Mouse (Mus musculus): ENCODE results near the gene Aqp9. TPM values are rescaled to one million over a fixed set of nuclear protein-coding genes. Genes with fewer than 3 reads are reported as not detected.
A peak's percentile ranks its signal among the peaks of the same experiment; 100 is the strongest.
"Not testable (repeated sequence)": the region's sequence is repeated elsewhere in the genome, so short reads cannot be mapped to it uniquely, and the experiment has no call there.

Gene Aqp9
- total RNA-seq, 4 experiments from 2014 or later = 0.13 to 0.16 TPM; not detected in 2

DNA sequence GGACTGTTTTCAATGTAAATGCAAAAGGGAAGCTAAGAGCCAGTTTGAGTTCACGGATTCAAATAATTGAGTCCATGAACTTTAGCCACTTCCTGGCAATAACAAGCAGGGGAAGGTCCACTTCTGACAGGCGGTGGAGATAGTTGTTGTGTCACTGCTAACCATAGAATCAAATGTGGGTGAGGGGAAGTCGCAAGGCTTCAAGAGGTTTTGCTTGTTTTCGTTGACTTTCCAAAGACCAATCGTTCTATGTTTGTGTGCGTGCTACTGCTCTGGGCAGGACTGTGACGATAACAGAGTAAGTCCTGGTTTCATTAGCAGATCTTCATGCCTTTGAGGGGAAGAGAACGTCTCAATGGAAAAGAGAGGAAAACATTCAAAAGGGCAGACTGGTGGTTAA is 28.3 kb downstream of the Aqp9 start:
- no peak for DNase-seq (ENCODE audit: low spot score in 2 of 2)

DNA sequence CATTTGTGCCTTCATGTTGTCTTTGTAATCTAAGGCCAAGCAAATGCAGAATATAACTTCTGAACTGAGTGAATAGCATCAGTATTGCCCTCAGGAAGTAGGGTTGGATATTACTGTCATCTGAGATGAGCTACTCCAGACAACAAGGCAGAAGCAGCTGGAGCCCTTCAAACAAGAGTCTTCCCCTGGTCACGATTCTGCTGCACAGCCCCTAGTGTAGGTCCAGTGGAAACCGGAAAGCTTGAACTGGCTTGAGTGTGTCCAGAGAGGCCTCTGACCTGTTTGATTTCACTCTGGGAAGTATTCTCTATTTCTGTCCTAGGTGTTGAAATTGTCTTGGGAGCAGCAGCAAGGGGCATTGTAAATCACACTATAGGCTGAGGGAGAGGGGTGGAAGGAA is 29.5 kb downstream of the Aqp9 start:
- no peak for DNase-seq (ENCODE audit: low spot score in 2 of 2)

DNA sequence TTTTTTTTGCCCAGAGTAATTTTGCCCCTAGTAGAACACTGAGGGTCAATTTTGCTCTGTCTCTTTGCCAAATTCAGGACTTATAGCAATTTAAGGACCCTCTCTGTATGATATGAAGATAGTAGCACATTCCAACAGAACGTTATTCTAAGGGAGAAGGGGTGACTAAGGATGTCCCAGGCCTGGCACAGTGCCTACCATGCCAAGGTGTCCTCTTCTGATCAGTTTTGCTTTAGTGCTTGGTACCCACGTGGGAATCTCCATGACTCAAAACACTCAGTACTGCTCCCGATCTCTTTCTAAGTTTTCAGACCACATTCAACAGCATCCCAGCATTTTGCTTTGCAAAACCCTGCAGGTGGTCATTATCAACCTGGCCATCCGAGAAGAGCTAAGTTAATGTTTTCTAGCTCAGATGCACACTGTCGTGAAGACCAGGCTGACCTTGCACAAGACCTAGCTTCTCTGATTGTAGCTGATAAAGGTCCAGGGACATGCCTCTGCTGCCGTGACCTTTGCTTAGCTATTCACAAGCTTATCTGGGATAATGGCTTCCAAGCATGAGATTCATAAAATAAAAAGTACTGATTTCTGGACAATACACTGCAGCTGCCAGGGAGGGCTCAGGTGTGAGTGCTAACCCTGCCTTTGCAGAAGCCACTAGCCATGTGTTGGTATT is 31.1 kb downstream of the Aqp9 start:
- no peak for DNase-seq (ENCODE audit: low spot score in 2 of 2)

DNA sequence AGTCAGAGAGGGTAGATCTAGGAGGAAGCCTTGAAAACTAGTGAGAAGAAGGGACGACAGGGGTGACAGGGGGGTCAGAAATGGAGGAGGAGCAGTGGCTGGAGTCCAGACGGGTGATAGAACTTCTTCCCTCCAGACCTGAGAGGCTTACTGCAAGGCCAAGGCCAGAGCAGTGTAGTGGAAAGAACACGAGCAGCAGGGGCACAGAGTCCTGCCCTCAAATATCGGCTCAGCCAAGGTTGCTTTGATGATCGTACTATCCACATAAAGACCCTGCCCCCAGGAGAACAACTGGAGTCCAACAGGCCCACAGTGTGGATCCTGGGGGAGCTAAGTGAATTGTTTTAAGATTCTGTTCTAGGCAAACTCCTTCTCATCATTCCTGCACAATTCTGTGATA is 33.4 kb downstream of the Aqp9 start:
- DNase-seq (ENCODE audit: low spot score in 2 of 2) = no peak

DNA sequence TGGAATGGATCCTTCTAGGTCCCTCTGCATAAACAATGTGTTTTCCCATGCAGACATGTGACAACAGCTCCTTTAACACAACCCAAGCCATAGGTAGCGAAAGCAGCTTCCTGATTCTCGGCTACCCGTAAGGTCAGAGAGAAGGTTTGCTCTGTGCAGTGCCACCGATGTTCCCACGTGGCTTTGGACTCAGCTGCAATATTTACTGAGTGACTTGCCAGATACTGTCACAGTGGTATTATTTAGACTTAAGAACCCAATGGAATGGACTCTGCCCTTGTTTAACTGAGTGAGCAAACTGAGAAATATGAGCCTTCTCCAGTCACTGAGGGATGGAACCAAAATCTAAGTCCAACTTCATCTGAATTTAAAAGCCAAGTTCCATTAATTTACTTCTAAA is 35.3 kb downstream of the Aqp9 start:
- DNase-seq (ENCODE audit: low spot score in 2 of 2) = no peak

DNA sequence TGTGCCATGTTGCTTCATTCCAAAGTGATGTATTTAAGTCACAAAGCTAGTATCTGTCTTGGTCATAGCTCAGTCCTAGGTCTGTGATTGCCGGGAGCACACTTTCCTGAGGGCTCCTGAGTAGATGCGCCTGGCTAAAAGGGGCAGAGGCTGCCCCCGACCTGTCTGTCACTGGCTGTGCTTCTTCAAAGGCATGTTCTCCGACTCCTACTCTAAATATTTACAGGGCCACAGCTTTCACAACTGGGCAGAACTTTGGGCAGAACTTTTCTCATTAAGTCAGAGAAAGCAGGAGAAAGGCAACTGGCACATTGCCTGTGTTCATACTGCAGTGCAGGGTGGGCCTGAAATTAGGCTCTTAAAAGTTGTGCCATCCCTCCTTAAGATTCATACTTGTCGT is 36.7 kb downstream of the Aqp9 start:
- no peak for DNase-seq (ENCODE audit: low spot score in 2 of 2)

DNA sequence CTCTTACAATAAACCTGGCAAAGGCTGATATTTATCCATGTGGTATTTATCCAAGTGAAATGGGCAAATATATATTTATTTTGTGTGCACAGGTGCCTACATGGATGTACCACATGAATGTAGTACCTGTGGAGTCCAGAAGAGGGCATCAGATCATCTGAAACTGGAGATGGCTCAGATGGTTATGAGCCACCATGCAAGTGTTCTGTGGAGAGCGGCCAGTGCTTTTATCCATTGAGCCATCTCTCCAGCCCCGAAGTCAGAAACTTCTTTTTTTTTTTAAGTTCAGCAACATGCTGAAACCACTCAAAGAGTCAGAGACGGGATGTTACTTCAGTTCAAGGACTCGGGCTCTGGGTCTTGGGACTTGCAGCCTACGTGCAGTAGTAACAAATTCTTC is 39.6 kb downstream of the Aqp9 start:
- DNase-seq (ENCODE audit: low spot score in 2 of 2) = peak; percentile 7 to 17

DNA sequence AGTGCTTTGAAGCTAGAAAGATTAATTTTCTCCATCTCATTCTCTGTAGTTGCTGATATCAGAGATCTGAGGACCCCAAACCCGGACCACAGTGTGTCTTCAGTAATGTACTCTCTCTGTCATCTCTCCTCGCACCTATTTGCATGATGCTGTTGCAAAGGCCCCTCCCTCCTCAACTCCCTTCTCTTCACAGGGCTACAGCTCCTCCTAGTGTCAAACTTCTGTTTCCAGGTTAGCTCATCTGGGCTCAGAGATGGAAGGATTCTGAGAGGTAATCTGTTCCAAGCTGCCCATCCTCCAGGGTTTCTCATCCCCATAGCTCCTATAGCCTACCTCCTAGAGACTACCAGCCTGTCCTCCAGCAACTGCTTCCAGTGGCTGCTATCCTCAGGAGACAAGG is 42.3 kb downstream of the Aqp9 start:
- DNase-seq (ENCODE audit: low spot score in 2 of 2) = no peak

DNA sequence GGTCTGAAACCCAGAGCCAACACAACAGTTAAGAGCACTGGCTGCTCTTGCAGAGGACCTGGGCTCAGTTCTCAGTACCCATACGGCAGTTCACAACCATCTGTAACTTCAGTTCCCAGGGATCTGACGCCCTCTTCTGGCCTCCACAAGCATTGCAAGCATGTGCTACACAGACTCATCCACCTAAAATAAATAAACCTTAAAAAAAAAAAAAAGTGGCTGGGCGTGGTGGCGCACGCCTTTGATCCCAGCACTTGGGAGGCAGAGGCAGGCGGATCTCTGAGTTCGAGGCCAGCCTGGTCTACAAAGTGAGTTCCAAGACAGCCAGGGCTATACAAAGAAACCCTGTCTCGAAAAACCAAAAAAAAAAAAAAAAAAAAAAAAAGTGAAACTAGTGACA is 45.4 kb downstream of the Aqp9 start:
- not testable (repeated sequence) for DNase-seq (ENCODE audit: low spot score in 2 of 2)

DNA sequence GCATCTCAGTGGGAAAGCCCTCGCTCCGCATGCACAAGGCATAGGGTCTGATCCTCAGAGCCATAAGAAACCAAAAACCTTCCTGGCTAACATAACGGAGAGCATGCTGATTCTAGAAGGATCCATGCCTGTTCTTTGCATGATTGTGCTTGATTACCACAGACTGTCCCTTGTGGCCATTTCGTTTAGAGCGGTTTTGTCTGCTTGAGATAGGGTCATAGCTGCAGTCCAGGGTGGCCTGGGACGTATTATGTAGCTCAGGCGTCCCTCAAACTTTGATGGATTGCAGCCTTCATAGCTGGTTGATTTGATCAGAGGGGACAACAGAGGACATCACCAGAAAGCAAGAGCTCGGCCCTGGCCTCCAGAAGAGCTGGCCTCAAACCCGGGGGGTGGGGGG is 47.6 kb downstream of the Aqp9 start:
- DNase-seq (ENCODE audit: low spot score in 2 of 2) = no peak

DNA sequence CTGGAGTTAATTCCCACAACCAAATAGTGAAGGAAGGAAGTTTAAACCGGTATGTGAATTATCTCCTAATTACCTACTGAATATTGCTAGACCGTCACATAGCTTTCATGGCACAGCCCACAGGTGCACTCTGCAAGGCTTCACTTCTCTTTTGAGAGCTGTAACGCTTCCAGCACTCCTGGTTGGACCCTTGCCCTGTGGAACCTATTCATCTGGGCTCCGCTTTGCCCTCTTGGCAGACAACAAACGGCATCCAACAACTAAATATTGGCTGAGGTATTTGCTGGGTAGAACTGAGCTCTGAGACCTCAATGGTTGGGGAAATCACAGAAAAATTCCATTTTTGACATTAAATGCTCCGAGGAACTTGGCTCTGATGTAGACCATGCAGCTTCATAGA is 55.3 kb downstream of the Aqp9 start:
- no peak for DNase-seq (ENCODE audit: low spot score in 2 of 2)

DNA sequence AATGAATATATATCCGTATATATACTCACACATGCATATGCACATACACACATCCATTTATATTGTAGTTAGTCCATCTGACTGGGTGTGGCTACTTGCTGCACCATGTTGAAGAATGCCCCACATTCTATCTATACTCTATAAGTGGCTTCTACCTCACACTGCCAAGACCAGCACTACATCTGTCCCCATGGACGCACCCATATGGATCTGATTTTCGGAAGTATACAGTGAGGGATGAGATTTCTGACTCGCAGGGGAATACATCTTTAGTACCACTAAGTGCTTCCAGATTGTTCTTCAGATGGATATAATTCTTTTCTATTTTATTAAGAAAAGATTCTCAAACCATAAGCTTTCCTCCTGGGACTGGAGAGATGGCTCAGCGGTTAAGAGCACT is 65.0 kb downstream of the Aqp9 start:
- DNase-seq (ENCODE audit: low spot score in 2 of 2) = no peak

DNA sequence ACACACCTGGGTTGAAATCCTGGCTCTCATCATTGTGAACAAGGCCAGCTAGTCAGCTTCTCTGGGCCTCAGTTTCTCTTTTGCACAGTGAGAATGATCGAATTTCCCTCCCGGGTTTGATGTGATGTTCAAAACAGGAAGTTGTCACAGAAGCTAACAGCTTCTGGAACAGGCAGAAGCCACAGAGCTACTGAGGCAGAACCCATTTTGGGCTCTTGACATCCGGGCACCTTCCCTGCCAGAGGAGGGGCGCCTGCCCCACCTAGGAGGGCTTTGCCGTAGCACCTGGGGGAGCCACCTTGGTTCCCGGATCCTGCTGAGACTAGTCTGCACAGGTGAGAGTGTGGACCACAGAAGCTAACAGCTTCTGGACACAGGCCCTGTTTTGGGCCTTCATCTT is 74.4 kb downstream of the Aqp9 start:
- no peak for DNase-seq (ENCODE audit: low spot score in 2 of 2)

DNA sequence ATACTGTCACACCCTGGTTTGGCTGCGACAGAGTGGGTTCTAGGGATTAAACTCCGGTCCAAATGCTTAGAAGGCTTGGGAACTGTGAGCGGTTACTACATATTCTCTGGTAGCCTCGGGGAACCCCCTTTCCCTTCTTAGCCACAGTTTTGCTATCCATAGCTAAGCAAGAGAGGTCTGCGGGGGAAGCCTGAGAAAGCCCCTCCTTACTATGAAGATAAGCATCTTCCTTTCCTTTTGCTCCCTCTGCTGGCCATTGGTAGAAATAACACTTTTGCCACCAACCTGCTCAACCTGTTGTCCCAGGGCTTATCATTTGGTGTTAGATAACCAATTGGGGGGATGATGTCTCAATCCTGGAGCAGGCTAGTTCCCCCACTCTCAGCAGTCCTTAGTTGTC is 76.4 kb downstream of the Aqp9 start:
- no peak for DNase-seq (ENCODE audit: low spot score in 2 of 2)

DNA sequence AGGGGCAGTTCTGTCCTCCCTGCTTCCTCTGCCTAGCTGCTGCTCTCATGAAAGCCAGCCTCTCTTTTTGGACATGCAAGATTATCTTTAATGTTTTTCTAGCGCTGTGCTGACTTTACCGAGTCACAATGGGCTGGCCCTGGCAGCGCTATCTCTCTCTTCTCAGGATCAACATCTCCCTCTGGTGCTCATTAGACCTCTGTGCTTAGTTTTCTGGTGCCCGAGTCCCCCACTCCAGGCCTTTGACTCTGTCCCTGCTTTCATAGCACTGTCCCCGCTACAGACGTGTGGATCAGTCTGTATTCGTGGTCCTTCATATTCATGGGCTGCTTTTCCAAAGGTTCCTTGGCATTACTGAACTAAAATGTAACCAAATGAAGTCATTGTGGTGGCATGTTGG is 89.3 kb downstream of the Aqp9 start:
- DNase-seq (ENCODE audit: low spot score in 2 of 2) = no peak

DNA sequence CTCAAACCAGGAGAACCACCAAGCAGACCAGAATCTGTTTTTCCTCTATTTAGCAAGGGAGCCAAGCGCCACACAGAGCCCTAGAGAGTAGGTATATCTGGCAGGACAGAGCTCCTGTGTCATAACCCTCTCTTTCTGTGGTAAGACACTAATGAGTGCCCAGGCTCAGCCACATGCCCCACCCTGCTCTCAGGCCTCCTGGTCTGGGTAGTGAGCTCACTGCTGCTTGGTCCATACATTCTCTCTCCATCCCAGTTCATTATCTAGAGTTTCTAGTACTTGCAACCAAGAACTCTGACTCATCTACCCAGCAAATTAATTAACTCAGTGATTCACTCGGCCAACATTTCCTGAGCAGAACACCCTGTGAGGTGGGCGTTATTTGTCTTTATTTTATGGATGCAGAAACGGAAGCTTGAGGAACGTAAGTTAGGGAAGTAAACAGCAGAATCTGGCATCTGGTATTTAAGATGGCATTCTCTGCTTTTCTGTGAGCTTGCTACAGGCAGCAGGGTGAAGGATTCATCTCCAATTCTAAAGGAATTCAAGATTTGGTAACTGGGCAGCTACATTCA is 91.1 kb downstream of the Aqp9 start:
- DNase-seq (ENCODE audit: low spot score in 2 of 2) = no peak

DNA sequence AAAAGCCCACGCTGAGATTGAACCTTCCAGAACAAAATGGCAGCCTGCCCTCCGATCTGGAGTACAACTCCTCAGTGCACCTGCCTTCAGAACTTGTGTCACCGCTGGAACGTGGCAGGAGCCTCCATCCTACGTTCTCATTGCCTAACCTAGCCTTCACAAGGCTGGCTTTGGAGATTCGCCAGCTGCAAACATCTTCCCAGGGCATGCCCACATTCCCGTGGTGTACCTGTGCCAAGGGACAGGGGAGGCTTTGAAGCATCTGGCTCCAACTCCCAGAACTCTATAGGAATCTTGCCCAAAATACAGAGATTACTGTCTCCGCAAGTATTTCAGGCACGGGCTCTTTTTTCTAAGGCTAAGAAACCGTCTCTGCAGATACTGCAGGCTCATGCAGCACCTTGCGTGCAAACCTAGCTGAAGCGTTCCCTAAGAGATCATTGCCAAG is 92.3 kb downstream of the Aqp9 start:
- no peak for DNase-seq (ENCODE audit: low spot score in 2 of 2)

DNA sequence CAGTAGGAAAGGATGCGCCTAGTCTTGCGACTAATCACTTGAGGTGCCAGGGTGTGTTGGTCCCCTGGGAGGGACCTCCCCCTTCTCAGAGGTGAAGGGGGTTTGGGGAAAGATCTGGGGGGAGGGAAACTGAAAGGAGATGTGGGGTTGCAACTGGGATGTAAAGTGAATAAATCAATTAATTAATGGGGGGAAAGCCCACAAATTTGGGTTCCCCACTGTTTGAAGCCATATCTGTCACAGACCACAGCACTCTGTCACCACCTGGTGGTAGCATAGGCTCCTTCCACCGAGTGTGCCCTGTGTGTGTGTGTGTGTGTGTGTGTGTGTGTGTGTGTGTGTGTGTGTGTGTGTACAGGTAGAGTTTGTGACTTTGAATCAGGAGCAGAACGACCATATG is 94.7 kb downstream of the Aqp9 start:
- DNase-seq (ENCODE audit: low spot score in 2 of 2) = no peak

DNA sequence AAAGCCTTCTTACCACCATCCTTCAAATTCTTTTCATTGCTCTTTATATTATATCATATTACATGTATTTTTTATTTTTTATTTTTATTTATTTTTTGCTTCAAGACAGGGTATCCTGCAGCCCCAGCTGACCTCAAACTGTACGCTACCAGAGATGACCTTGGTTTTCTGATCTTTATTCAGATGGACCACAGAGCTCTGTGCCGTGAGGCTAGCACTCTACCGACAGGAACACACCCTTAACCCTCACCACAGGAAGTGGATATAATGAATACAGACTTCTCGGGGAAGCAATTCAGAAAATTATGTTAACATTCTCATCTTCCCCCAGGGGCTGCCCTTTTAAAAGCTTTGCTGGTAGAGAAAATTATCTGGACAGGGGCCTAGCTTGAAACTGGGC is 95.4 kb downstream of the Aqp9 start:
- DNase-seq (ENCODE audit: low spot score in 2 of 2) = no peak

DNA sequence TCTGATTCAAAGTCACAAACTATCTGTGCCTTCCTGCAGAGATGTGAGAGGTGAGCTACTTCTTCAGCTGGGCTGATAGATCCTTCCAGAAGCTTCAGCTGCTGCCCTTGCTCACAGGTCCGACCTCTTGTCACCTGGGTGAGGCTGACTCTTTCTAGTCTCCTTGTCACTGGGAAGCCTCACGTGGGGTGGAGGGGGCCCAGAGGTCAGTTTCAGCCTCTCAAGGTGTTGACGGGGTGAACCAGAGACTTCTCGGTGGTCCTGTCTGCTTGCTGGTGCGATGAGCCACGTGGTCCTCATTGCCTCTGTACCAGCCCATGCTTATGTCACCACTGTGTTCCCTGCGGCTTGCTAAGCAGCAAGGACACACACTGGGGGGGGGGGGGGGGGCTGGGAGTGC is 96.0 kb downstream of the Aqp9 start:
- DNase-seq (ENCODE audit: low spot score in 2 of 2) = no peak

DNA sequence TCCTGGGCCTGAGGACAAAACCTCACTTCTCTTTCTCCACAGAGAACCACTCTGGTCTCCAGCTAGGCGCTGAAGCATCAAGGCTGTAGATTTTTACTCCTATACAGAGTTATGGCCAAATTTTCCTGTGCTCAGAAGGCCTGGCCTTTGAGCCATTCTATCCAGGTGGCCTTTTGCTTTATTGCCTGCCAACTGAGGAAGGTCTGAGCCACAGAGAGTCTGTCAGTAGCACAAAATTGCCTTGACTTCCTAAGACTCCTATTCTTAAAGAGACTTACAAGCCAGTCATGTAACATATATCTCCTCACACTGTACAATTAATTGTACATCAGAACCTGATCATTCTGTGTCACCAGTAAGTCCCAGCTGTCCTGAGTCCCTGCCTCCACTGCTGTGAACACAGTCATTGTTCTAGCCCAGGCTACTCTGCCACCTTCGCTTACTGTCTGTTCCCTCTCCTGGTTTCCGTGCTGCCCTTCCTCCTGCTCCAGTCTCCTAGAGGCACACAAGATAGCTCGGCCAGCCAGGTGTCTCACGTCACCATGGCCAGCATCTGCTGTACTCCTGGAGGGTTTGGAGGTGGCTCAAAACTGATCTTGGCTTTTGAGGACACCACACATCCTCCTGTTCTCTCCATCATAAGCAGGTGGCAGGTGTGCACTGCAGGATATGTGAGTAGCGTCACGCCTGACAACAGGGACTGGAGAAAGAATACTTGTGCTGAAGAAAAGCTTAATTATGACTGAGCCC is 96.7 kb downstream of the Aqp9 start:
- no peak for DNase-seq (ENCODE audit: low spot score in 2 of 2)

DNA sequence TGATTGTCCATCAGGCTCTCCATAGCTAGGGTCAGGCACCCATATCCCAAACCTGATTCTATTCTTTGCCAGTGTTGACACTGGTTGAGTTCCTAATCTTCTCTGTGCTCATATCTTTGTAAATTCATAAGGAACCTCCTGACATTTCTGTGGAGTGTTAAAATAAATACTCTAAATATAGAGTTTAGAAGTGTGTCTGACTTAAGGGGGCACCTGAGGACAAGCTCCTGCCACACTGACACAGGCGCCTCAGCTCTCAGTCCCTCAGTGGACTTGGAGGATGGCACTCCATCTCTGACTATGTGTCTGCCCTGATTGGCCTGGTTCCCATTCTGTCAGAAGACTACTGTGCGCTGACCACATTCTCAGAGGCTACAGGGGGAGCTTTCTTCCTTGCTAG is 97.9 kb downstream of the Aqp9 start:
- DNase-seq (ENCODE audit: low spot score in 2 of 2) = no peak

DNA sequence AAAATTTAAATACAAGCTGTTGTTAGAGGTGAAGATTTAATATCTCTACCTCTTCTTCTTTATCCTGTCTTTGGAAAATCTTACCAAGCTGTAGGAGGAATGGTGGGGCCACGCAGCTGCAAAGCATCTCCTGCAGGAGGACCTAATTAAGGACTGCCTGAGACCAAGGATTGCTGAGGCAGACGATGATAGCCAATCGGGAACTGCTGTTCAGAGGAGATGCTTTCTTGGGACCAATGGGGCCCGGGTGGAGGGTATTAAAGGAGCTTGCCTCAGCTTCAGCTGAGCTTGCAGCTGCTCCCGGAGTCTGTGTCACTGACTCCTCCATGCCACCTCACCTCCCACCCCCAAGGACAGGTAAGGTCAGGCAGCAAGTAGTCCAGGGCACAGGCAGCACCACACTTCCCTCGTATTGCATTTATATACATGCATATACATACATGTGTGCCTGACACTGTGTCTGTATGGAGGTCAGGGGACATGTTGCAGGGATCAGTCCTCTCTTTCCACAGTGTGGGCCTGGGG is 99.6 kb downstream of the Aqp9 start:
- no peak for DNase-seq (ENCODE audit: low spot score in 2 of 2)
